Mouse (Mus musculus) stomach, postnatal 0 days (tissue): ENCODE measurements around the gene Foxred2.

Experiments
- CTCF ChIP-seq: IDR thresholded peaks from 2 replicates; pipeline ENCODE4 v1.5.1; 2016; ENCODE audit warnings: antibody characterized with exemption, low read depth, mild to moderate bottlenecking, moderate library complexity
- EP300 ChIP-seq: optimal IDR thresholded peaks from 2 replicates; pipeline ENCODE3; 2016; ENCODE audit warnings: antibody characterized with exemption

DNA sequence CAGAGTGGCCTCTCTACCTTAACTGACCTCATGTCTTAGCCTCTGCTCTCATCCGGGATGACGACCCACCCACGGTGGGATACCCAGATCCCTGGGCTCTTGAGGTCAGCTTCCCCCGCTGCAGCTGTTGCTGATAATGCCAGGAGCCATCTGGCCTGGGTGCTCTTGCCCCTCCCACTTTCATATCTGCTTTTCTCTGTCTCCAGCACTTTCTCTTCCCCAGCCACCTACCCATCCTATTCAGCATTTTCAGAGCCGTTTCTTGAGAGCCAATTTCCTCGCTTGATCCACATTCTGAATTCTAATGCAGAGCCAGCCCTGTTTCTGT lies 24.9 kb downstream of the Foxred2 start:
- no peak for TF ChIP-seq CTCF
- TF ChIP-seq EP300, result no peak
